Mouse (Mus musculus) ES-E14 (cell line): ENCODE data around the gene Sike1. TPM values are rescaled to one million over a fixed set of nuclear protein-coding genes. Genes with fewer than 3 reads are reported as not detected.

Experiments
- DNase-seq: peaks from one replicate; pipeline ENCODE4 v3.0.0-alpha.2; 2013; ENCODE audit warnings: low read depth, low spot score
- H3K27ac ChIP-seq: 2 replicates; pipeline ENCODE4 v1.5.1; 2012; ENCODE audit warnings: low read depth, mild to moderate bottlenecking, low read length, moderate library complexity, mixed read lengths; ENCODE audit not compliant: poor library complexity, insufficient read depth, severe bottlenecking
- H3K36me3 ChIP-seq: 2 replicates; pipeline ENCODE4 v1.6.1; 2012; ENCODE audit warnings: mild to moderate bottlenecking, low read length, moderate library complexity, mixed read lengths; ENCODE audit not compliant: control insufficient read depth, poor library complexity, insufficient read depth, severe bottlenecking
- H3K4me1 ChIP-seq, 2 experiments: fragments of 150-350 bp in 1 of 2; sonication (generic) in 1 of 2; 2 replicates each; pipeline ENCODE4 v1.6.1; 2012; ENCODE audit warnings: low read length in 2 of 2, mild to moderate bottlenecking in 1 of 2, mixed read lengths in 1 of 2; ENCODE audit not compliant: control insufficient read depth in 2 of 2, insufficient read depth in 2 of 2, poor library complexity in 1 of 2
- H3K4me3 ChIP-seq, 2 experiments: fragments of 150-350 bp in 1 of 2; sonication (generic) in 1 of 2; 2 replicates each; pipeline ENCODE4 v1.5.1; 2012; ENCODE audit warnings: low read length in 2 of 2, low read depth in 1 of 2, mild to moderate bottlenecking in 1 of 2, mixed read lengths in 1 of 2; ENCODE audit not compliant: insufficient read depth in 1 of 2, poor library complexity in 1 of 2, severe bottlenecking in 1 of 2
- H3K9ac ChIP-seq: 2 replicates; pipeline ENCODE4 v1.6.1; 2012; ENCODE audit warnings: low read depth, mild to moderate bottlenecking, low read length, mixed read lengths; ENCODE audit not compliant: poor library complexity, insufficient read depth, severe bottlenecking
- H3K9me3 ChIP-seq: fragments of 150-350 bp; sonication (generic); 2 replicates; pipeline ENCODE4 v1.6.1; 2012; ENCODE audit warnings: low read depth, mild to moderate bottlenecking, low read length; ENCODE audit not compliant: control insufficient read depth, insufficient read depth
- CHD2 ChIP-seq: IDR thresholded peaks from 2 replicates; pipeline ENCODE4 v1.6.1; 2014; ENCODE audit warnings: mild to moderate bottlenecking, low read depth, low read length, inconsistent platforms
- HCFC1 ChIP-seq: IDR thresholded peaks from 2 replicates; pipeline ENCODE4 v1.6.1; 2012; ENCODE audit warnings: low read length, inconsistent platforms, borderline replicate concordance; ENCODE audit not compliant: insufficient read depth
- MAFK ChIP-seq: IDR thresholded peaks from 2 replicates; pipeline ENCODE4 v1.6.1; 2014; ENCODE audit warnings: mild to moderate bottlenecking, low read depth, low read length, inconsistent platforms; ENCODE audit not compliant: insufficient read depth
- ZC3H11A ChIP-seq: IDR thresholded peaks from 2 replicates; pipeline ENCODE4 v1.6.1; 2012; ENCODE audit warnings: low read depth, mild to moderate bottlenecking, inconsistent platforms, low read length, borderline replicate concordance
- ZNF384 ChIP-seq: IDR thresholded peaks from 2 replicates; pipeline ENCODE4 v1.6.1; 2012; ENCODE audit warnings: low read depth, low read length, inconsistent platforms
- in situ Hi-C, 2 experiments: fragments of 600-800 bp; cut with MboI; formaldehyde crosslinking; loops; one replicate each; pipeline ENCODE4 v1.15.1; 2025; ENCODE audit warnings: low sequenced_read_pairs in 2 of 2, inconsistent platforms in 1 of 2; ENCODE audit not compliant: unreplicated experiment in 2 of 2
- total RNA-seq: library from RNA; depleted of rRNA; stranded (reverse); fragments of 300-350 nt; gene quantifications from 2 replicates; pipeline ENCODE4 v1.2.3, GENCODE M21; 2012

The Sike1 gene
- total RNA-seq, 1 experiment = 27.9 TPM

DNA sequence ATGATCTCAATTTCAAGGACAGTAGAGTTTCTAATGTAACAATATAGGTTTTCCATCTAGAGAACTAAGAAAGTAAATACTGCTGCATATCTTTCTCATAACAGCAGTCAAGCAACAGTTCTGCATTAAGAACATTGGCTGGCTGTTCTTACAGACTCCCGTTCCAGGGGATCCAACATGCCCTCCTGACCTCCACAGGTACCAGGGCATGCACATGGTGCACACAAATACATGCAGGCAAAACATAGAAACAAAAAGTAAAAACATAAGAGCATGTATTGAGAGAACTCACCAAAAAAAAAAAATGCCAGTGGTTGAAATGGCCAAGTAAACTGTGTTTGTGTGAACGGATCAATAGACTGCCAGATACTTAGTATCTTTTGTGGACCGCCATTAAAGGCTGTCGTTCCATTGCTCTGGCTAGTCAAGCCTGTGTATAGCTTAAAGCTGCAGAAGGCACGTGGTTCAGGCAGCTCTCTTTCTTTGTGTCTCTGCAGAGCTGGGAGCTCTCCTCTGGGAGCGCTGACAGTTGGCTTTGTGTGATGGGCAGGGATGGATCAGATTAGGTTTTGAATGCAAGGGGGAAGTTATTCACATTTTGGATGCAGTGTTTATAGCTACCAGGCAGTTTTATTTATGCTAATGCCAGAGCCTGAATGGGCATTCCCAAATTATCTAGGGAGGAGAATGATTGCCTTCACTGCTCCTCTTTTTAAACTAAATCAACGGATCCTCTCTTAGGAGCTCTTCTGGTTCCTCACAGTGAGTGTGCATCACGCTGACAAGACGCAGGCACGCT, 15.8 kb upstream of the Sike1 start:
- no peak overlapping the region for H3K9ac ChIP-seq
- H3K4me3 ChIP-seq = no peak overlapping the region
- H3K36me3 ChIP-seq = no peaks in the 10 kb centered on the region
- no peaks in the 10 kb centered on the region for H3K4me1 ChIP-seq
- H3K9me3 ChIP-seq = no peaks in the 10 kb centered on the region
- no peak overlapping the region for H3K27ac ChIP-seq
- in situ Hi-C loops = no loop called here
- TF ChIP-seq ZC3H11A (0 out of 2 replicates have a peak, but pooled peaks have one; percentile 2), MAFK (no peak)
- no peak for DNase-seq

DNA sequence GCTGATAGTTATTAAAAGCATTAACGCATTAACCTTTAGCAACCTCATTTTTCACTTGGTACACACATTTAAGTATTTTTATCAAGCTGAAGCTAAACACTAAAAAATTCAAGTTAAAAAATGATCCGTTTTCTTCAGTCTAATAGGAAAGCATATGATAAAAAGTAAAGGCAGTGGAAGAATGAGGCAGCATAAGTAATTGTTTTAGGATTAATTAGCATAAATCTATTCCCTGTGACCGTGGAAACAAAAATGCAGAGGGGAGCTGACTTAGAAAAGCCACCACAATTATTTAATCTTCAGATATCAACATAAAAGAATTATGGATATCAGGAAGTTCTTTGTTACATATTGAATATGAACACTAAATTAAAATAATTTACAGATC, 15.2 kb upstream of the Sike1 start:
- H3K4me1 ChIP-seq = no peaks in the 10 kb centered on the region
- H3K4me3 ChIP-seq = no peak overlapping the region
- H3K36me3 ChIP-seq = no peaks in the 10 kb centered on the region
- H3K9ac ChIP-seq = no peak overlapping the region
- in situ Hi-C loops = no loop called here
- no peak overlapping the region for H3K27ac ChIP-seq
- TF ChIP-seq ZC3H11A = no peak
- TF ChIP-seq ZNF384 = no peak
- no peaks in the 10 kb centered on the region for H3K9me3 ChIP-seq
- no peak for DNase-seq

DNA sequence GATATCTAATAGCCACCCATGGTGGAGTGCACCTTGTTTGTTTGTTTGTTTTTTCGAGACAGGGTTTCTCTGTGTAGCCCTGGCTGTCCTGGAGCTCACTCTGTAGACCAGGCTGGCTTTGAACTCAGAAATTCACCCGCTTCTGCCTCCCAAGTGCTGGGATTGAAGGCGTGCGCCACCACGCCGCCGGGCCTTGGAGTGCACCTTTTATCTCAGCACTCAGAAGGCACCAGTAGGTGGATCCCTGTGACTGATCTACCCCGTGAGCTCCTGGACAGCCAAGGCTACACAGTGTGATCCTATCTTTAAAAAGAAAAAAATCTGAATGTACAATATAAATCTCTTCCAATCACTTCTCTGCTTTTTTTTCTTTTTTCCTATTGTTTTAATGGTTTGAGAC, 4.5 kb upstream of the Sike1 start:
- in situ Hi-C loops = no loop called here
- Histone ChIP-seq H3K27ac (no peak overlapping the region), H3K36me3 (no peaks in the 10 kb centered on the region), H3K4me3 (no peak overlapping the region), H3K9ac (no peak overlapping the region), H3K9me3 (no peaks in the 10 kb centered on the region), H3K4me1 (peaks cover 0 to 4% of the 10 kb centered on the region in 2 experiments; a peak in 3 of 4 replicates)
- TF ChIP-seq ZC3H11A (no peak), HCFC1 (no peak), MAFK (no peak), CHD2 (no peak), ZNF384 (no peak)
- no peak for DNase-seq

DNA sequence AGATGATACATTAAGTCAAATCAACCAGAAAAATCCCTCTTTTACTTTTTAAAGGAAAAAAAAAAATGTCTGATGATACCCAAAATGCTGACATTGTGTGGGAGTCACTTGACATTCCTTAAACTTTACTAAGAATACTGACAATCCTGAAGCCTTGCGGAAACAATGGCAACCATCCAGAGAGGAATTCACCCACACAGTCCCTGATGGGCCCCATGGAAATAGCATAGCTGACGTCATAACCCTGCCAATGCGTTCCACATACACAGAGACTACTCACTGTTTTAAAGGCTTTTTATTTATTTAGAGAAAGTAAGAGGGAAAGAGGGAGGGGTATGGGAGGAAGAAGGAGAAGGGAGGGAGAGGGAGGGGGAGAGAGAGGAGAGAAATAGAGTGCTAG, 2.6 kb upstream of the Sike1 start:
- no peaks in the 10 kb centered on the region for H3K36me3 ChIP-seq
- H3K4me3 ChIP-seq = no peak overlapping the region
- in situ Hi-C loops = no loop called here
- H3K4me1 ChIP-seq = peaks cover 3 to 8% of the 10 kb centered on the region in 2 experiments
- TF ChIP-seq ZNF384 (peak; percentile 65; the same call in 1 of the 2 replicates), MAFK (no peak), CHD2 (peak; percentile 55; the same call in 1 of the 2 replicates), ZC3H11A (no peak), HCFC1 (no peak)
- H3K9ac ChIP-seq = no peak overlapping the region
- peak; percentile 62 for DNase-seq
- no peaks in the 10 kb centered on the region for H3K9me3 ChIP-seq
- no peak overlapping the region for H3K27ac ChIP-seq

DNA sequence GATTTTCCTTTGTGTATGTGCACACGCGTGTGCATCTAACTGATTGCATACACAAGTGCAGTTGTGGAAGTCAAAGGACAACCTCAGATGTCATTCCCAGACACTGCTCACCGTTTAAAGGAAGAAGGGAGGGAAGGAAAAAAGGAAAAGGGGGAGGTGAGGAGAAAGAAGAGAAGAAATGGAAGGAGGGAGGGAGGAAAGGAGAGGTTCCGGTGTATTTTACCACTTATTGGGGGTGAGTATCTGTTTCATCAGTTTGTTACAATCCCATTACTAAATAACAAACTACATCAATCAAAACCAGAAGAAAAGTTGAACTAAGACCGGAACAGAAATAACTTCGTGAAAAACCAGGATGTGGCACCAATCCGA, 289 bp upstream of the Sike1 start:
- no peak for TF ChIP-seq MAFK
- no peak for TF ChIP-seq ZC3H11A
- TF ChIP-seq CHD2 = no peak
- TF ChIP-seq HCFC1 = no peak
- no peak for TF ChIP-seq ZNF384
- H3K4me1 ChIP-seq = peaks cover 3 to 8% of the 10 kb centered on the region in 2 experiments
- peaks cover 3% of the 10 kb centered on the region; the same call in 1 of the 2 replicates for H3K36me3 ChIP-seq
- no peak overlapping the region for H3K9ac ChIP-seq
- H3K27ac ChIP-seq = no peak overlapping the region
- in situ Hi-C loops = no loop called here
- no peak for DNase-seq
- no peaks in the 10 kb centered on the region for H3K9me3 ChIP-seq
- peak overlapping the region; percentile 79 to 98 for H3K4me3 ChIP-seq
